Mouse (Mus musculus) stomach, embryonic 14.5 days (tissue): ENCODE measurements at regions not wholly inside any gene's neighbourhood (a gene's known extent, or its start where the extent isn't known, plus 50 kb on each side); places are given as distances from the start of the nearest gene placed in this dataset.

ENCODE experiments used
- ATAC-seq: fragments of 200-750 bp; cut with Nextera tagmentation; 2 replicates; pipeline ENCODE4 v1.8.0; 2017; ENCODE audit warnings: low read depth, moderate TSS enrichment; ENCODE audit not compliant: insufficient number of reproducible peaks, insufficient read depth, low FRiP score
- H3K27ac ChIP-seq: fragments of 300-500 bp; sonication (generic); 2 replicates; pipeline ENCODE4 v1.5.1; 2014; ENCODE audit warnings: mild to moderate bottlenecking, low read length, moderate library complexity, mixed read lengths
- H3K27me3 ChIP-seq: fragments of 300-500 bp; sonication (generic); 2 replicates; pipeline ENCODE4 v1.6.1; 2014; ENCODE audit warnings: low read length, control low read depth, mixed read lengths; ENCODE audit not compliant: control insufficient read depth, insufficient read depth
- H3K36me3 ChIP-seq: fragments of 300-500 bp; sonication (generic); 2 replicates; pipeline ENCODE4 v1.6.1; 2014; ENCODE audit warnings: mild to moderate bottlenecking, control low read depth, low read length, moderate library complexity, mixed read lengths; ENCODE audit not compliant: control insufficient read depth, insufficient read depth
- H3K4me1 ChIP-seq: fragments of 300-500 bp; sonication (generic); 2 replicates; pipeline ENCODE4 v1.6.1; 2014; ENCODE audit warnings: low read length, control low read depth, mixed read lengths; ENCODE audit not compliant: control insufficient read depth, insufficient read depth
- H3K4me2 ChIP-seq: fragments of 300-500 bp; sonication (generic); replicated peaks from 2 replicates; pipeline ENCODE4 v1.6.1; 2014; ENCODE audit warnings: low read depth, low read length, control low read depth
- H3K4me3 ChIP-seq: fragments of 300-500 bp; sonication (generic); 2 replicates; pipeline ENCODE4 v1.5.1; 2014; ENCODE audit warnings: low read depth, low read length, control low read depth
- H3K9ac ChIP-seq: fragments of 300-500 bp; sonication (generic); replicated peaks from 2 replicates; pipeline ENCODE4 v1.6.1; 2014; ENCODE audit warnings: low read depth, mild to moderate bottlenecking, control low read depth, low read length, moderate library complexity, mixed read lengths
- H3K9me3 ChIP-seq: fragments of 300-500 bp; sonication (generic); 2 replicates; pipeline ENCODE4 v1.6.1; 2016; ENCODE audit warnings: low read depth, low read length, control low read depth; ENCODE audit not compliant: control insufficient read depth
- WGBS: fragments of 180-500 bp; shearing (Covaris S2); extraction: QIAGEN DNeasy Blood & Tissue Kit; methylation state at CpG from one replicate; pipeline ENCODE4 v1.1.7; 2014; 5-methylcytosine and 5-hydroxymethylcytosine counted together

DNA sequence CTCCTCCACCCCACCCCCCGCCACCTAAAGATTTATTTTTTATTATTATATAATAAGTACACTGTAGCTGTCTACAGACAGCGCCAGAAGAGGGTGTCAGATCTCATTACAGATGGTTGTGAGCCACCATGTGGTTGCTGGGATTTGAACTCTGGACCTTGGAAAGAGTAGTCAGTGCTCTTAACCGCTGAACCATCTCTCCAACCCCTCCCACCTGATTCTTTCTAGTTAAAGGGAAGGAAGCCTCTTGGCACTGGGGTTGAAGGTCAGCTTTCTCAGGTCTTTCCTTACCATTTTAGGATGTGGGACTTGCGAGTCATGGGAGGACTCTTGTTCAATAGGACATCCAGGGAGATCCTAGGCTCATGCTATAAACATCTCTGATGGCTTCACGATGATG, 54.7 kb downstream of the Hes1 start:
- H3K4me3 ChIP-seq: no peak overlapping the region
- no peak overlapping the region for H3K27ac ChIP-seq
- ATAC-seq: no peak
- no peaks in the 10 kb centered on the region for H3K9me3 ChIP-seq
- 87% methylated on average over 5 of the region's 5 CpGs for WGBS
- peaks cover 13% of the 10 kb centered on the region for H3K4me1 ChIP-seq
- H3K4me2 ChIP-seq: no peak overlapping the region
- H3K9ac ChIP-seq: no peak overlapping the region
- H3K27me3 ChIP-seq: no peaks in the 10 kb centered on the region
- no peaks in the 10 kb centered on the region for H3K36me3 ChIP-seq

DNA sequence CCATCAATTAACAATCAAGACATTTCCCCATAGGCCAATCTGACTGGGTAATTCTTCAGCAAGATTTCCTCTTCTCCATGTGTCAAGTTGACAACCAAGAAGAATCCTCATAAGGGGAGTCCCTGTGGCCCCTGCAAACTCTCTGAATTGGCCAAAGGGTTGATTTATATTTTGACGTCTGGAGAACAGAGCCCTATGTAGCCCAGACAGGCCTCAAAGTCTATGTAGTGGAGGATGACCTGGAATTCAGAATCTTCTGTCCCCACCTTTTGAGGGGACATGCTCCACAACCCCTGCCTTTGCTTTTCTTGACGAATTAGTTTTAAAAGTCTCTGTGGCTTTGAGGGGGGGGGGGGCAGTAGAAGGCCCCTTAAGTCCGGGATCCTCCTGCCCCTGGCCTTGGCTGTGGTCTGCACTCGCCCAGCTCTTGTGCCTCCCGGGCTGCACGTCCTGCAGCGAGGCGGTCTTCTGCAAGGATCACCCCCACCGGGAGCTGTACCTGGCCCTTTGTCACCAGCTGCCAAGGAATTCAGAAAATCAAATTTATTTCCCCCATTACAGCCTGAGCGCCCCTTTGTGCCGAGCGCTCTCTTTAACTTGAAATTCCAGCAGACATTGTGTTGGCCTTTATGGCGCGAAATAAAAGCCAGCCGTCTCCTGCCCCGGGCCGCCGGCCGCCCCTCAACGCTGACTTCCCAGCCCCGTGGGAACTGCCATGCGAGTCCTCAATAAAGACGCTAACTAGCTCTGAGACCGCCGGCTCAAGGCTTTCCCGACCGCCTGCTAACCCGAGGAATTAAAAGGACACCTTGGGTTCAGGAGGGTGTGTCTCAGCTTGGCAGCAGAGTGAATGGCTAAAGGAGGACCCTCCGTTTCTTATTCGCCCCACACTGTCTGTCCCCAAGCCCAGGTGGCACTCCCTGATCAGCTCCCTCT, 56.4 kb downstream of the Hes1 start:
- H3K36me3 ChIP-seq: no peaks in the 10 kb centered on the region
- H3K4me2 ChIP-seq: peak overlapping the region; percentile 19
- no peak overlapping the region for H3K9ac ChIP-seq
- ATAC-seq: no peak
- H3K9me3 ChIP-seq: no peaks in the 10 kb centered on the region
- H3K4me3 ChIP-seq: no peak overlapping the region
- no peaks in the 10 kb centered on the region for H3K27me3 ChIP-seq
- H3K4me1 ChIP-seq: peaks cover 10% of the 10 kb centered on the region
- H3K27ac ChIP-seq: no peak overlapping the region
- 17% methylated on average over 30 of the region's 30 CpGs for WGBS

- no peak overlapping the region for H3K27ac ChIP-seq
- H3K27me3 ChIP-seq: no peaks in the 10 kb centered on the region
- no peaks in the 10 kb centered on the region for H3K9me3 ChIP-seq
- no peak overlapping the region for H3K9ac ChIP-seq
- no peak overlapping the region for H3K4me2 ChIP-seq
- peaks cover 10% of the 10 kb centered on the region for H3K4me1 ChIP-seq
- H3K4me3 ChIP-seq: no peak overlapping the region
- no peak for ATAC-seq
- H3K36me3 ChIP-seq: no peaks in the 10 kb centered on the region
- 84% methylated on average over 6 of the region's 6 CpGs for WGBS
Observed at GRCm38 (mm10) chr16:30121596-30121995, 57.4 kb downstream of the Hes1 start.

GRCm38 (mm10) chr16:30122211-30123070, 58.3 kb downstream of the Hes1 start:
- no peaks in the 10 kb centered on the region for H3K27me3 ChIP-seq
- ATAC-seq: no peak
- no peak overlapping the region for H3K4me2 ChIP-seq
- H3K9ac ChIP-seq: no peak overlapping the region
- H3K27ac ChIP-seq: no peak overlapping the region
- peaks cover 10% of the 10 kb centered on the region for H3K4me1 ChIP-seq
- no peak overlapping the region for H3K4me3 ChIP-seq
- H3K36me3 ChIP-seq: no peaks in the 10 kb centered on the region
- WGBS: 29% methylated on average over 29 of the region's 29 CpGs
- no peaks in the 10 kb centered on the region for H3K9me3 ChIP-seq

- Histone ChIP-seq H3K27ac (no peak overlapping the region), H3K9ac (no peak overlapping the region), H3K27me3 (no peaks in the 10 kb centered on the region), H3K4me2 (no peak overlapping the region), H3K36me3 (no peaks in the 10 kb centered on the region), H3K4me3 (no peak overlapping the region), H3K4me1 (peaks cover 3% of the 10 kb centered on the region; the same call in 1 of the 2 replicates), H3K9me3 (no peaks in the 10 kb centered on the region)
- WGBS: 95% methylated on average over 10 of the region's 10 CpGs
- no peak for ATAC-seq
Observed at GRCm38 (mm10) chr16:30127015-30127414, 62.8 kb downstream of the Hes1 start.

DNA sequence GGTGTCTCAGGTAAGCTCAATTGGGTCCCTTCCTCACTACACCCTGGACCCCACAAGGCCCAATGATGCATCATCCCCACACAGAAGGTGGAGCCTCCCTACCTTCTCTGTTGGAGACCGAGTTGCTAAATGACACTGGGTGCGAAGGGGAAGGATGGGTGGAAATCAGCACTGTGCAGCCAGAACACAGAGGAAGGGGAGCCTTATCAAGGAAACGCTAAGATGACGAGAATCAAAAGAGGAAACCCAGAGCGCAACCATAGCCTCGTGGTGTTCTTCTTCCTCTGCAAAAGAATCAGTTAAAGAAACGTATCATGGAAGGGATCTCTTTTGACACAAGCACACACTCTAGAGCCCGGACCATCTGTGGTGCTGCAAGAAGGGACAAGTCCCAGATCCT, 64.6 kb downstream of the Hes1 start:
- WGBS: 83% methylated on average over 8 of the region's 8 CpGs
- H3K27me3 ChIP-seq: no peaks in the 10 kb centered on the region
- H3K9me3 ChIP-seq: no peaks in the 10 kb centered on the region
- no peak overlapping the region for H3K27ac ChIP-seq
- no peak overlapping the region for H3K9ac ChIP-seq
- no peak overlapping the region for H3K4me3 ChIP-seq
- H3K4me2 ChIP-seq: no peak overlapping the region
- H3K4me1 ChIP-seq: peaks cover 5% of the 10 kb centered on the region; the same call in 1 of the 2 replicates
- no peak for ATAC-seq
- no peaks in the 10 kb centered on the region for H3K36me3 ChIP-seq

- WGBS: 47% methylated on average over 17 of the region's 17 CpGs
- Histone ChIP-seq H3K9me3 (no peaks in the 10 kb centered on the region), H3K4me3 (no peak overlapping the region), H3K27ac (no peak overlapping the region), H3K27me3 (no peaks in the 10 kb centered on the region), H3K4me1 (peaks cover 5% of the 10 kb centered on the region; the same call in 1 of the 2 replicates), H3K4me2 (no peak overlapping the region), H3K36me3 (no peaks in the 10 kb centered on the region), H3K9ac (no peak overlapping the region)
- ATAC-seq: no peak
Observed at GRCm38 (mm10) chr16:30129218-30130112, 65.3 kb downstream of the Hes1 start.

- no peaks in the 10 kb centered on the region for H3K9me3 ChIP-seq
- no peak for ATAC-seq
- H3K27me3 ChIP-seq: no peaks in the 10 kb centered on the region
- WGBS: 41% methylated on average over 4 of the region's 4 CpGs
- peaks cover 5% of the 10 kb centered on the region; the same call in 1 of the 2 replicates for H3K4me1 ChIP-seq
- H3K4me3 ChIP-seq: no peak overlapping the region
- no peaks in the 10 kb centered on the region for H3K36me3 ChIP-seq
- no peak overlapping the region; the same call in 1 of the 2 replicates for H3K27ac ChIP-seq
- no peak overlapping the region for H3K4me2 ChIP-seq
- no peak overlapping the region for H3K9ac ChIP-seq
Observed at GRCm38 (mm10) chr16:30130113-30130471, 65.9 kb downstream of the Hes1 start.
